Mouse (Mus musculus) liver, embryonic 12.5 days (tissue): ENCODE measurements around the gene Madcam1. TPM values are rescaled to one million over a fixed set of nuclear protein-coding genes. Genes with fewer than 3 reads are reported as not detected.

Experiments used
- ATAC-seq: fragments of 200-750 bp; cut with Nextera tagmentation; 2 replicates; pipeline ENCODE4 v1.8.0; 2017; ENCODE audit warnings: moderate number of reproducible peaks, mild to moderate bottlenecking, moderate library complexity
- H3K27ac ChIP-seq: fragments of 300-500 bp; sonication (generic); 2 replicates; pipeline ENCODE4 v1.5.1; 2016; ENCODE audit warnings: mild to moderate bottlenecking
- H3K27me3 ChIP-seq: fragments of 300-500 bp; sonication (generic); replicated peaks from 2 replicates; pipeline ENCODE4 v1.6.1; 2016; ENCODE audit warnings: mild to moderate bottlenecking, moderate library complexity
- H3K36me3 ChIP-seq: fragments of 300-500 bp; sonication (generic); 2 replicates; pipeline ENCODE4 v1.6.1; 2016; ENCODE audit warnings: mild to moderate bottlenecking, moderate library complexity
- H3K4me1 ChIP-seq: fragments of 300-500 bp; sonication (generic); 2 replicates; pipeline ENCODE4 v1.6.1; 2016
- H3K4me2 ChIP-seq: fragments of 300-500 bp; sonication (generic); 2 replicates; pipeline ENCODE4 v1.6.1; 2016; ENCODE audit warnings: mild to moderate bottlenecking, moderate library complexity
- H3K4me3 ChIP-seq: fragments of 300-500 bp; sonication (generic); 2 replicates; pipeline ENCODE4 v1.5.1; 2016; ENCODE audit warnings: mild to moderate bottlenecking, moderate library complexity
- H3K9ac ChIP-seq: fragments of 300-500 bp; sonication (generic); 2 replicates; pipeline ENCODE4 v1.6.1; 2016; ENCODE audit warnings: mild to moderate bottlenecking, moderate library complexity
- H3K9me3 ChIP-seq: fragments of 300-500 bp; sonication (generic); replicated peaks from 2 replicates; pipeline ENCODE4 v1.6.1; 2016; ENCODE audit warnings: mild to moderate bottlenecking, moderate library complexity
- WGBS: fragments of 180-500 bp; shearing (Covaris S2); methylation state at CpG from one replicate; pipeline ENCODE4 v1.1.7; 2016; ENCODE audit not compliant: insufficient replicate concordance; 5-methylcytosine and 5-hydroxymethylcytosine counted together
- polyA plus RNA-seq: library from polyadenylated mRNA; unstranded; fragments of >200 nt; fragmentation: Nextera tagmentation; extraction: Ambion mirVana; gene quantifications from 2 replicates; pipeline ENCODE4 v1.2.1, GENCODE M21; 2016

Madcam1 gene
- polyA plus RNA-seq, 1 experiment from 2014 or later, result 0.32 TPM

DNA sequence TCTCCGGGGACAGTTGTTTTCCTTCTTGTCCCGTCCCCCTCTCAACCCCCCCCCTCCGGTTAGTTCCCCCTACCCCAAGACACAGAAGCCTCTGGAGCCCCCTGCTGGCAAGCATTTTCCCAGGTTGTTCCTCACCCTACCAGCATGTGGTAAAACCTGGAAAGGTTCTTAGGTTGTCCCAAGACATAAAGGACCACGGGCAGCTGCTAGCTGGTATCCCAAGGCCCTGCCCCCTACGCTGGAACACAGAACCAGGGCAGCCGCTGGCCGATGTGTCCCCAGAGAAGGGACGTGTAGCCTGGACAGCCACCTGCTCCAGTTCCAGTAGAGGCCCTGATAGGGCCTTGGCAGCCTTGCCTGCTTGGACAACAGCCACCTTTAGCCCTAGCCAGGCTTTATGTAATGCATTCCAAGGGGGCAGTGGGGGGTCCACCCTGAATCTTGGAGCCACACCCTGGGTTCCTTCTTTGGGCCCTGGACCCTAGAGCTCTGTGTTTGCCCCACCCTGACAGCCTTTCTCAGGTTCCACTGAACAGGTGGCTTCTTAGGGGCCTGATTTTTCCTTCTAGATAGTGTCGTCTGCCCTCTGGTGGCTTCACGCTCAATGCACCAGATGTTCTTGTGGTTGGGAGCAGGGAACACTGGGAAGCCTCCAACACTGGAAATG is 18.7 kb downstream of the Madcam1 start:
- Histone ChIP-seq H3K9ac (peak overlapping the region; percentile 91), H3K4me2 (peak overlapping the region; percentile 87), H3K36me3 (peaks cover 47% of the 10 kb centered on the region), H3K27me3 (peaks cover 10% of the 10 kb centered on the region; the same call in 1 of the 2 replicates), H3K27ac (peak overlapping the region; percentile 96), H3K4me3 (peak overlapping the region; percentile 94), H3K9me3 (no peaks in the 10 kb centered on the region), H3K4me1 (peaks cover 41% of the 10 kb centered on the region)
- 3% methylated on average over 10 of the region's 10 CpGs for WGBS
- ATAC-seq, result no peak

DNA sequence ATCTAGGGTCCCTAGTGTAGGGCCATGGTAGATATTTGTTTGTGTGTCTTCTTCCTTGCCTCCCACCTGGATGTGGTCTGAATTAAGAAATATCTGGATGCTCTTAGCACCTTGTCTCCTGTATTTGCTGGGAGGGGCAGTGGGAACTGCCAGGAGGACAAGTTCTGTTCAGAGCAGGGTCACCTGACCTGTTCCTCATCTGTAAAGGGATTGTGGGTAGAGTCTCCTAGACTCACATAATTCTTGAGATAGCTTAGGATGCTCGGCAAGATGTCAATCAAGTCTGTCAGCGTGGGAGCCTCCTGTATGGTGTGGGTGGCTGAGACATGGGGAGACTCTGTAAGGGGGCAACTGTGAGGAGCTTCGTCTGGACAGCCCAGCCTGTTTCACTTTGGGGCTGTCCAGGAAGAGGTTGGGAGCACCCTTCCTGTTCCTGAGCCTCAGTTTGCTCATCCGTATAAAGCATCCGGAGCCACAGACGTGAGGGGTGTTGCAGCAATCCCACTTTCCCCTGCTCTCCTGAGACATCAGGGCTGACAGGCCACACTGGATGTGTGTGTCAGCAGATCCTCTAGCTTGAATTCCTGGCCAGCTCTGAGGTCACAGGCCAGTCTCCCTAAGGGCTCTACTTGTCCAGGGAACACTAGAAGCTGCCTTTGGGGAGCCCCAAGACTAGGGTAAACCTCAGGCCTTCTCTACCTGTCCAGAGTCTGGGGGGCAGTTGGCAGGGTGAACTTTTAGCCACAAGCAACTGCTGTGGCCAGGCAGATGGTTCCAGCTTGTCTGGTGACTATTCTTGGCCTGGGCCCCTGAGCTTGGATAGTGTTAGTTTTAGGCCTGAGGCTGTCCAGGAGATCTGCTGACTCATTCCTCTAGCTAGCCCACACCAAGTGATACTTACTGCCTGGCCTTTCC is 19.6 kb downstream of the Madcam1 start:
- H3K4me2 ChIP-seq, result peak overlapping the region; percentile 87
- peaks cover 41% of the 10 kb centered on the region for H3K4me1 ChIP-seq
- peaks cover 4% of the 10 kb centered on the region; the same call in 1 of the 2 replicates for H3K27me3 ChIP-seq
- no peak for ATAC-seq
- WGBS, result 68% methylated on average over 6 of the region's 6 CpGs
- peak overlapping the region; percentile 91 for H3K9ac ChIP-seq
- H3K36me3 ChIP-seq, result peaks cover 56% of the 10 kb centered on the region
- no peaks in the 10 kb centered on the region for H3K9me3 ChIP-seq
- peak overlapping the region; percentile 94 for H3K4me3 ChIP-seq
- H3K27ac ChIP-seq, result peak overlapping the region; percentile 96

DNA sequence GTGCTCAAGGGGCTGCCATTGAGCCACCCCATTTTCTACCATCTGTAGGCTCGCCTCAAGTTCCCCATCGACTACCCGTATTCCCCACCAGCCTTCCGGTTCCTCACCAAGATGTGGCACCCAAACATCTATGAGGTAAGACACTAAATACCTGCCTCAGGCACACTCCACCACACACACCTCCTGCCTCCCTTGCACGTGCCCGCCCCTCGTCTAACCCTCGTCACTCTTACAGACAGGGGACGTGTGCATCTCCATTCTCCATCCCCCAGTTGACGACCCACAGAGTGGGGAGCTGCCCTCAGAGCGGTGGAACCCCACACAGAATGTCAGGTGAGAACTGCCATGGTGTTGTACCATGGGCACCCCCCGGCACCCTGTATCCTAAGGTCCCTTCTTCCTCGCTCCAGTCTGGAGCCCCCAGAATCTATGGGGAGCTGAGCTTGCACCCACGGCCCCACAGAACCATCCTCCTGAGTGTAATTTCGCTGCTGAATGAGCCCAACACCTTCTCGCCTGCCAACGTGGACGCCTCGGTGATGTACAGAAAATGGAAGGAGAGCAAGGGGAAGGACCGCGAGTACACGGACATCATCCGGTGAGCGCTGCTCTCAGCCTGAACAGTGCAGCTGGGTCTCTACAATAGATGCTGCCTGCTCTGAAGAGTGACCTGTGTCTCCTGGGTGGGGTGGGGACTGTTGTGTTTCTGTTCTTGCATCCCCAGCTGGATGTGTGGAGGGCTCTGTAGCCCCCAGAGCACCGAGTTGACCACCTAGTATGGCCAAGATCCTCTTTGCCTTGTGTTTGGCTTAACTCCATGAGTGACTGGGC is 20.6 kb downstream of the Madcam1 start:
- H3K4me3 ChIP-seq, result 0 out of 2 replicates have a peak overlapping the region, but pooled peaks have one; percentile 94
- peaks cover 41% of the 10 kb centered on the region for H3K4me1 ChIP-seq
- H3K27ac ChIP-seq, result peak overlapping the region; percentile 96
- peaks cover 64% of the 10 kb centered on the region for H3K36me3 ChIP-seq
- no peaks in the 10 kb centered on the region for H3K27me3 ChIP-seq
- no peak for ATAC-seq
- H3K9ac ChIP-seq, result peak overlapping the region; percentile 91; the same call in 1 of the 2 replicates
- peak overlapping the region; percentile 87 for H3K4me2 ChIP-seq
- WGBS, result 91% methylated on average over 25 of the region's 25 CpGs
- H3K9me3 ChIP-seq, result no peaks in the 10 kb centered on the region

DNA sequence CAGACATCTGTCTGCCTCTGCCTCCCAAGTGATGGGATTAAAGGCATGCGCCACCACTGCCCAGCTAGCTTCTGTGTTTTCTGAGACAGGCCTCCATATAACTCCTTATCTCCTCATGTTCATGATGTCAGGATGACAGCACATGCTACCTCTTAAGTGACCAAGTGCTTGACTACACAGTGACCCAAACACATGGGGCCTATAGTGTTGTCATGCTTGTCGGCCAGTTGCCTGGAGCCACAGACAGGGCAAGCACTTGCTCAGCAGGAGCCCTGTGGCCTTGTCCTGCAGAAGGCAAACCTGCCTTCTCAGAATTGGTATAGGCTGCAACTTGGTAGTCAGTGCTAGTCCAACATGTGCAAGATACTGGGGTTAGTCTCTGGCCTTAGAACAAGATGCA is 21.9 kb downstream of the Madcam1 start:
- H3K4me2 ChIP-seq, result no peak overlapping the region
- H3K27me3 ChIP-seq, result no peaks in the 10 kb centered on the region
- no peak overlapping the region for H3K27ac ChIP-seq
- ATAC-seq, result no peak
- peaks cover 29% of the 10 kb centered on the region for H3K4me1 ChIP-seq
- H3K4me3 ChIP-seq, result no peak overlapping the region
- no peak overlapping the region for H3K9ac ChIP-seq
- peaks cover 64% of the 10 kb centered on the region for H3K36me3 ChIP-seq
- WGBS, result 82% methylated on average over 2 of the region's 2 CpGs
- no peaks in the 10 kb centered on the region for H3K9me3 ChIP-seq

DNA sequence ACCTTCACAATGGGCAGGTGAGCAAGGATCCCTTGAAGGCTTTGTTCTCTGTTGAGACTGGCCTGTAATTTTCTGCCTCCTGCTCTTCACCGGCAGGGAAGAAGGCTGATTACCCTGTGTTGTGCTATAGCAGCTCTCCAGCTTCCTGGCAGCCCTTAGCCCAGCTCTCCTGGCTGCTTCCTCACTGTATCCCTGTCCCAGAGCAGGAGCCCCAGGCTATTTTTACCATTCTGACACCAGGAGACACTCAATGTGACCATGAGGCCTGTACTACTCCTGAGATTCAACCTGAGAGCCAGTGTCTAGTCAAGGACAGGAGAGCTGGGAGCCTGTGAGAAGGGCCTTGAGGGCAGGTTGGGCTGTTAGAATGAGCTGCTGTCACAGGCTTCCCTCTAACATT is 22.3 kb downstream of the Madcam1 start:
- Histone ChIP-seq H3K4me1 (peaks cover 27% of the 10 kb centered on the region), H3K4me2 (no peak overlapping the region), H3K9ac (no peak overlapping the region), H3K36me3 (peaks cover 65% of the 10 kb centered on the region), H3K4me3 (no peak overlapping the region), H3K27me3 (no peaks in the 10 kb centered on the region), H3K9me3 (no peaks in the 10 kb centered on the region), H3K27ac (no peak overlapping the region)
- WGBS, result 100% methylated on average over 1 of the region's 1 CpGs
- ATAC-seq, result no peak

DNA sequence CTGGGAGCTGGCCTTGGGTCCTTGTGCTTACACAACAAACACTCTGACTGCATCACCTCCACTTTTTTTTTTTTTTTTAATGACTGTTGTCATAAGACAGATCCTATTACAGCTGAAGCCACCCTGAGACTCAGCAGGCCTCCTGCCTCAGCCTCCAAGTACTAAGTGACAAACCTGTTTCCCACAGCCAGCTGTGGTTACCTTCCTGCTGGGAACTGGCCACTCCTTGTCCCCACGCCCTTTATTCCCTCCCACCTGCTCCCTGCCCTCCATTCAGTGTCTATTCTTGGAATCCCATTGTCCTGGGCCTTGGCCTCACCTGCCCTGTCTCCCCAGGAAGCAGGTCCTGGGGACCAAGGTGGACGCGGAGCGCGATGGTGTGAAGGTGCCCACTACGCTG is 23.2 kb downstream of the Madcam1 start:
- Histone ChIP-seq H3K36me3 (peaks cover 71% of the 10 kb centered on the region), H3K4me2 (no peak overlapping the region), H3K4me1 (peaks cover 27% of the 10 kb centered on the region), H3K9ac (no peak overlapping the region), H3K9me3 (peaks cover 8% of the 10 kb centered on the region), H3K4me3 (no peak overlapping the region), H3K27ac (no peak overlapping the region), H3K27me3 (no peaks in the 10 kb centered on the region)
- ATAC-seq, result no peak
- WGBS, result 89% methylated on average over 6 of the region's 6 CpGs

DNA sequence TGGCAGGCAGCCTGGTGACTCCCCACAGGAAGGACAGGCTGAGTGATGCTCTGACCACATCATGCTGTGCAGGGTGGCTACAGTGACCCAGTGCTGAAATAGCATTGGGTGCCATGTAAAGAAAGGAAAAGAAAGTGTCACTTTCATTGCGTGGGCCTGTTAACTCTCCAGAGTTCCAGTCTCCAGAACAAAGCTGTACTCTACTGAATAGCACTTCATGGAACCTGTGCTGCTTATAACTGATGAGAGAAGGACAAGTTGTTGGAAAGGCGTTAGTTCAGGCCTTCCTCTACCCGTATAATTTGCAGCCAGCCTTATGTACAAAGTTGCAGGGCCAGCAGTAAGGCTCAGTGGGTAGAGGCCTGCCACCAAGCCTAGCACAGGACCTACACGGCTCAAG is 24.4 kb downstream of the Madcam1 start, which contains the start of gene Gzmm:
TSS of gene Gzmm (plus strand) at position 301 of the 400 bp plus-strand sequence.
- Histone ChIP-seq H3K4me3 (no peak within 1 kb of the TSS), H3K9me3 (peaks cover 8% of the 10 kb centered on the region), H3K4me1 (peaks cover 17% of the 10 kb centered on the region), H3K27me3 (no peaks in the 10 kb centered on the region), H3K9ac (no peak within 1 kb of the TSS), H3K27ac (no peak within 1 kb of the TSS), H3K4me2 (no peak within 1 kb of the TSS), H3K36me3 (peaks cover 68% of the 10 kb centered on the region)
- ATAC-seq, result no peak
- WGBS, result 76% methylated on average over 4 of the region's 4 CpGs

DNA sequence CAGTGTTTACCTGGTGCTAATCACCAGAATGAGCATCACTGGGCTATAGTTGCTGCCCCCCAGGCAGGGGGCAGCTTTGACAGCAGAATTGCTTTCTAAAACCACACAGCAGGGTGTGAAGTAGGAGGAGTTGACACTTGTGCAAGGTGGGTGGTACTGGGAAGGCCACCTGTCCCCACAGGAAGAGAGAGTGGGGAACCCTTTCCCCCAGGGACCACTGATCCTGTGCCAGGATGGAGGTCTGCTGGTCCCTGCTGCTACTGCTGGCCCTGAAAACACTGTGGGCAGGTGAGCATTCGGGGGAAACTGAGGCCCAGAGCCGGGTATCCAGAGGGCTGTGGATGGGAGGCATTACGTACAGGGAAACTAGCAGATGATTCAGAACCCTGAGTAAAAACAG is 24.8 kb downstream of the Madcam1 start:
- no peak overlapping the region for H3K27ac ChIP-seq
- no peak for ATAC-seq
- no peak overlapping the region for H3K4me3 ChIP-seq
- peaks cover 12% of the 10 kb centered on the region for H3K4me1 ChIP-seq
- no peaks in the 10 kb centered on the region for H3K27me3 ChIP-seq
- H3K36me3 ChIP-seq, result peaks cover 63% of the 10 kb centered on the region
- WGBS, result 84% methylated on average over 3 of the region's 3 CpGs
- H3K9ac ChIP-seq, result no peak overlapping the region
- no peak overlapping the region for H3K4me2 ChIP-seq
- H3K9me3 ChIP-seq, result peaks cover 8% of the 10 kb centered on the region

DNA sequence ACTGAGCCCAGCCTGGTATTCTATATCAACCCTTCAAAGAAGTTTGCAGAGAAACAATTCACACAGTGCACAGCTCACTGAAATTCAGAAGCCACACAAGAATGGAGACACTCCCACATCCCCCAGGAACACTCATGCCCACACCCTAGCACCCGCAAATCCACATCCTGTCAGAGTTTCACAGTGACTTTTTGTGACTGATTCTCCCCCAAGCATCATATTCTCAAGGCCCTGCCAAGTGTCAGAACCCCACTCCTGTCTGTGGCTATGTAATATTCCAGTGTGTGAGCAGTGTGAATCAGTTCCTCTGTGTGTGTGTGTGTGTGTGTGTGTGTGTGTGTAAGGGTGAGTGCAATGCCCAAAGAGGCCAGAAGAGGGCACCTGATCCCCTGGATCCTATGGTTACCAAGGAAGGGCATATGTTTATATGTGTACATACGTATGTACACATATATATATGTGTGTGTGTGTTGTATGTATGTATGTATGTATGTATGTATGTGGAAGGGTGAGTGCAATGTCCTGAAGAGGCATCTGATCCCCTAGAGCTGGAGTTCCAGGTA is 27.7 kb downstream of the Madcam1 start:
- Histone ChIP-seq H3K4me1 (0 out of 2 replicates have a peak, but pooled peaks cover 11% of the 10 kb centered on the region), H3K27ac (no peak overlapping the region), H3K4me3 (no peak overlapping the region), H3K9me3 (peaks cover 8% of the 10 kb centered on the region), H3K27me3 (no peaks in the 10 kb centered on the region), H3K36me3 (peaks cover 34% of the 10 kb centered on the region), H3K4me2 (no peak overlapping the region), H3K9ac (no peak overlapping the region)
- no peak for ATAC-seq
- 93% methylated on average over 2 of the region's 2 CpGs for WGBS

DNA sequence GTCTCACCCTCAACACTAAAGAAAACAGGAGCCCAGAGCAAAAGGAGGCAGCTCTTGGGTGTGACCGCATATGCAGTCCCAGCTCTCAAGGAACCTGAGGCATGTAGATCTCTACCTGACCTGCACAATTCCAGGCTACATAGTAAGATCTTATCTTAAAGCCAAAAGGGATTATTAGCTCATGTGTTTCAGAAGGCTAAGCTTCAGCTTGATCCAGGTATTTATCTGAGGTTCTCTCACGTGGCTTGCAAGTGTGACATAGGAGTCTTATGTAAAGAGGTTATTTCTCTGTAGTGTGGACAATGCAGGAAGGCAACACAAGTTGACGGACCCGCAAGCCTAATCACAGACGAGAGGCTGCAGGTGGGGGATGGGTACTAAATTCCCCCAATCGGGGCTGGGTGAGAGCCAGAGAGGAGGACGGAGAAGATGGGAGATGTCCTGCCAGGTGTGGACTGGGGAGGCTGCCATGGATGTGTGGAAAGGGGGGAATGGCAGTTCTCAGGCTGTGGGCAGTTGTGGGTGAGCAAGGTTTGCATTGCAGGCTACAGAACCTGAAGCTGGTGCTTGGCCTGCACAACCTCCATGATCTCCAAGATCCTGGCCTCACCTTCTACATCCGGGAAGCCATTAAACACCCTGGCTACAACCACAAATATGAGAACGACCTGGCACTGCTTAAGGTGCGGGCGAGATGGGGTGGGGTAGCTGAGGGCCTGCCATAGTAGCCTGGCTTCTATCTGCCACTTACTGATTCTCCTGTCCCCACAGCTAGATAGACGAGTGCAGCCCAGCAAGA is 29.4 kb downstream of the Madcam1 start:
- no peaks in the 10 kb centered on the region for H3K27me3 ChIP-seq
- no peak overlapping the region for H3K9ac ChIP-seq
- no peak overlapping the region for H3K4me3 ChIP-seq
- no peak for ATAC-seq
- peaks cover 8% of the 10 kb centered on the region for H3K9me3 ChIP-seq
- H3K4me2 ChIP-seq, result no peak overlapping the region
- 66% methylated on average over 12 of the region's 12 CpGs for WGBS
- H3K36me3 ChIP-seq, result peaks cover 17% of the 10 kb centered on the region
- 0 out of 2 replicates have a peak, but pooled peaks cover 11% of the 10 kb centered on the region for H3K4me1 ChIP-seq
- H3K27ac ChIP-seq, result no peak overlapping the region

DNA sequence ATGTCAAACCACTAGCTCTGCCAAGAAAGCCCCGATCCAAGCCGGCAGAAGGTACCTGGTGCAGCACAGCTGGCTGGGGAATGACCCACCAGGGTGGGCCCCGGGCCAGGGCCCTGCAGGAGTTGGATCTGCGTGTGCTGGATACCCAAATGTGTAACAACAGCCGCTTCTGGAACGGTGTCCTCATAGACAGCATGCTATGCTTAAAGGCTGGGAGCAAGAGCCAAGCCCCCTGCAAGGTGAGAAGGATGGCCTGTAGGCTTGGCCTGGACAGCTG is 30.0 kb downstream of the Madcam1 start:
- peaks cover 8% of the 10 kb centered on the region for H3K9me3 ChIP-seq
- 0 out of 2 replicates have a peak, but pooled peaks cover 11% of the 10 kb centered on the region for H3K4me1 ChIP-seq
- no peak overlapping the region for H3K27ac ChIP-seq
- H3K27me3 ChIP-seq, result no peaks in the 10 kb centered on the region; the same call in 1 of the 2 replicates
- H3K36me3 ChIP-seq, result peaks cover 12% of the 10 kb centered on the region
- 81% methylated on average over 6 of the region's 6 CpGs for WGBS
- ATAC-seq, result no peak
- H3K4me2 ChIP-seq, result no peak overlapping the region
- H3K9ac ChIP-seq, result no peak overlapping the region
- H3K4me3 ChIP-seq, result no peak overlapping the region
